Mouse (Mus musculus): ENCODE data around the gene Prkaca. TPM values are rescaled to one million over a fixed set of nuclear protein-coding genes. Genes with fewer than 3 reads are reported as not detected.

Prkaca gene
- polyA plus RNA-seq (2012; rRNA removed): 161 and 176 TPM in 2 replicates

DNA sequence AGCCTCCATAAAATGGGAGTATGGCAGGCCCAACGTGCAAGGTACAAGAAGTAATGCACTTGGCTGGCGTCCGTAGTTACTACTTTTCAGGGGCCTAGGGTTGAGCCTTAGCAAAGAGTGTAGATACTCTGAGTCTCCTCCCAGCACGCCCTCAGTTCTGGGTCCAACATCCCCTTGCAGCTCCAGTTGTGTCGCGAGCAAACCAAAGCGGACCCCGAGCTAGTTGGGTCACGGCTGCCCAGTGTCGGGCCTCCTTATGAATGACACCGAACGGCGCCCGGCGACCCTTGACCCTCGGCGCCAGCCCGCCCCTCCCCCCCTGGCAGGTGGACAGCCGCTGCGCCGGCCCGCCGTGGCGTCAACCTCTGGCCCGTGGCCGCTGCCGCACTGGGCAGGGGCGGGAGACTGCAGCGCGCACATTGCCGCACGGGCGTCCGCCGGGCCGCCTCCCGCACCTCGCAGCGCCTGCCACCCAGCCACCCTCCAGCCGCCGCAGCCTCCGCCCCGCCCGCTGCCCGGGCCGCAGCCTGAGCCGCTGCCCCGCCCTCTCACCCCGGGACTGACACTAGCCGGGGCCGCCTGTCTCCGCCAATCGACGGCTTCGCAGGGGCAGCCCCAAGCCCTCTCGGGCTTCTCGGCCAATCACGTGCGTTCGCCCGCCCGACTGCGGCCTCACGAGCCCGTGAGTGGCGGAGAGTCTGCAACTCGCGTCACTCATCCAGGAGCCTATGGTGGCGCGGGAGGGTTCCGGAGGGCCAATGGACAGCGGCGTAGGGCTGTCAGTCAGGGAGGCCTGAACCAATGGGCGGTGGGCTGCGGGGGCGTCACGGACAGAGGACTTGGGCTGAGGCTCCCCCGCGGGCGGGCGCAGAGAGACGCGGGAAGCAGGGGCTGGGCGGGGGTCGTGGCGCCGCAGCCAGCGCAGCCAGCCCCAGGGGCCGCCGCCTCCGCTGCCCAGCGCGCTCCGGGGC, at the start of gene Prkaca:
Gene Prkaca, plus strand, starts transcription at position 844 of the 971 bp plus-strand sequence.
- peak; percentile 99 for DNase-seq (ENCODE audit: extremely low spot score in 1 of 2, low spot score in 1 of 2)

DNA sequence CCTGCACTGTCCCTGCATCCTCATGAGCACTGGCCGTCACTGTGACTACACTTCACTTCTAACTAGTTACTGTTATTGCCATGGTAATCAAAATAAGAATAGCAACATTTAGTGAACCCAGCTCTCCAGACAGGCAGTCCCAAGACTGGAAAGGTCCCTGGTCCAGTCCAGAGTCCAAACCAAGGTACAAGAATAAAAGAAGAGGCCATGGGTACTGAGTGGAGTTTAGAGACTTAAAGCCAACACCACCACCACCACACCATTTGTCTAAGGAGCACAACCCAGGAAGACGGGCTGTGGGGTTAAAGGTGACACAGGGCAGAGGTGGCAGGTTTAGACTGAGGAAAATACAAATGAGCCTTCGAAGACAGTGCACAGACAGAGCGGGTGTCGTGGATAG, 48.2 kb upstream of the Prkaca start:
- DNase-seq (ENCODE audit: extremely low spot score in 1 of 2, low spot score in 1 of 2): no peak

GRCm38 (mm10) chr8:83926266-83926665, 46.5 kb upstream of the Prkaca start:
- DNase-seq (ENCODE audit: extremely low spot score in 1 of 2, low spot score in 1 of 2): no peak

DNA sequence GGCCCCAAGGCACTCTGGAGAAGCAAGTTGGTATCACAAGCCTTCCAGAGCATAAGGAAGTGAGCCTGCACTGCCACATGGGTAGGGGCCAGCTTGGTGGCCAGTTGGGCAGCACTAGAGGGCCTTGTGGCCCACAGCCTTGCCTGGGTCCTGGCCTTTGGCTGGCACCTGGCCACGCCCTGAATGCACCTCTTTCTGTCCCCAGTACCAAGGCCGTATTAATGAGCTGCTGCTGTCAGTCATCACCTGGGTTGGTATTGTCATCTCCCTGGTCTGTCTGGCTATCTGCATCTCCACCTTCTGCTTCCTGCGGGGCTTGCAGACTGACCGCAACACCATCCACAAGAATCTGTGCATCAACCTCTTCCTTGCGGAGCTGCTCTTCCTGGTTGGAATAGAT, 38.6 kb upstream of the Prkaca start:
- DNase-seq (ENCODE audit: extremely low spot score in 1 of 2, low spot score in 1 of 2): no peak

DNA sequence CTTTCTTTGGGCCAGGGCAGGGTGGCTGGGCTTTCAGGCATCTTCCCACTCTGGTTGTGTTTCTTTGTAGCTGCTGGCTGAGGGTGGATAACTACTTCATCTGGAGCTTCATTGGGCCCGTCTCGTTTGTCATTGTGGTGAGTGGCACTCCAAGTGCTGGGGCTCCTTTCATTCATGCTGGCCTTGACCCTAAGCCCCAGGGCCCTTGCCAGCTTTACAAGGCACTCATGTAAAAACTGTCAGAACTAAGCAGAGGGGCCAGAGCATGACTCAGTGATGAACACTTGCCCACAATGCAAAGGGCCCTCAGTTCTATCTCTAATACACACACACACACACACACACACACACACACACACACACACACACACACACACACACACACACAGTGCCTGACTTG, 37.8 kb upstream of the Prkaca start:
- no peak for DNase-seq (ENCODE audit: extremely low spot score in 1 of 2, low spot score in 1 of 2)

GRCm38 (mm10) chr8:83935435-83935834, 37.4 kb upstream of the Prkaca start:
- no peak for DNase-seq (ENCODE audit: extremely low spot score in 1 of 2, low spot score in 1 of 2)

- DNase-seq (ENCODE audit: extremely low spot score in 1 of 2, low spot score in 1 of 2): no peak
These were observed 35.1 kb upstream of the Prkaca start for GRCm38 (mm10) chr8:83937645-83938044.

DNA sequence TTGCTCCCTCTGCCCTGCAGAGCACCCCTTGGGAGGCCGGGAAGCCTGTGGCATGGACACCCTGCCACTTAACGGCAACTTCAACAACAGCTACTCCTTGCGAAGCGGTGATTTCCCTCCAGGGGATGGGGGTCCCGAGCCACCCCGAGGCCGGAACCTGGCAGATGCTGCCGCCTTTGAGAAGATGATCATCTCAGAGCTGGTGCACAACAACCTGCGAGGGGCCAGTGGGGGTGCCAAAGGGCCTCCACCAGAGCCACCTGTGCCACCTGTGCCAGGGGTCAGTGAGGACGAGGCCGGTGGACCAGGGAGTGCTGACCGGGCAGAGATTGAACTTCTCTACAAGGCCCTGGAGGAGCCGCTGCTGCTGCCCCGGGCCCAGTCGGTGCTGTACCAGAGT, 34.5 kb upstream of the Prkaca start:
- no peak for DNase-seq (ENCODE audit: extremely low spot score in 1 of 2, low spot score in 1 of 2)

DNA sequence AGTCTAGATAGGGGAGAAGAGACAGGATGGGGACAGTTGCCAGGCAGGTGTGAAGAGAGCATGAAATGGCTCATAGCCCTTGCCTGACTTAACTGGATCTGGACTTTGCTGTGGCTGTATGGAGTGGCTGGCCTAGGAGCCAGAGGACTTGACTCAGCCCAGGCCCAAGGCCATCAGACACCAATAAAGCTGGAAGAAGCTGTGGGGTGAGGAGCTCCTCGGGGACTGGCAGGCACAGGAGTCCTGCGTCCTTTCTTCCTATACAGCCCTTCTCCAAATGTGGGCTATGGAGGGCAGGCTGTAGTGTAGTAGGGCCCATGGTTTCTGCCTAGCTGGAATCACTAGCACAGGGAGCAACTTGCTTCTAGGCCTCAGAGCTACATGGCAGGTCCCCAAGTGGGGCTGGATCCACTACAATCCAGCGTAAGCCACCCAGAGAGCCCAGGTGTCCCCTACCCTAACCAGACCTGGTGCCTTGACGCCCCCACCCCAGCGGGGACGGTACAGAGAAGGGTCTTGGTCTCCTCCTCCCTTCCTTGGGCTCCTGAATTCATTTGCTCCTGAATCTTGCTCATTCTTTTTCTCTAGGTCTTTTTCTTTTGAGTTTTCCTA, 31.6 kb upstream of the Prkaca start:
- DNase-seq (ENCODE audit: extremely low spot score in 1 of 2, low spot score in 1 of 2): no peak

DNA sequence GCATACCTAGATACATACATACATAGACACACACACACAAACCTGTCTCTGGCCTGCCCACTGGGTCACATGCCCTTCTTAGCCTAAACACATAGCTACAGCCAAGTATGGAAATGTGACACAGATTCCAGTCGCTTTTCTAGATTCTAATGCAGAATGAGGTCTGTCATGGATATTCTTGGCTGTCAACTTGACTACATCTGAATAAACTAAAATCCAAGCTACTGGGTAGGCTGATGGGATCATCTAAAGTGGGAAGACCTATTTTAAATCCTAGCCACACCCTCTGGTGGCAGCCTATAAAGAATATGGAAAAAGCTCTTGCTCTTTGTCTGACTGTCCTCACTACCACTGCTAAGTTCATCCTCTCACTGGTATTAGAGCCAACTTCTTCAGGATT, 30.3 kb upstream of the Prkaca start:
- DNase-seq (ENCODE audit: extremely low spot score in 1 of 2, low spot score in 1 of 2): peak in 1 of 2 experiments; percentile 34

GRCm38 (mm10) chr8:83945540-83945939, 27.3 kb upstream of the Prkaca start:
- no peak for DNase-seq (ENCODE audit: extremely low spot score in 1 of 2, low spot score in 1 of 2)

DNA sequence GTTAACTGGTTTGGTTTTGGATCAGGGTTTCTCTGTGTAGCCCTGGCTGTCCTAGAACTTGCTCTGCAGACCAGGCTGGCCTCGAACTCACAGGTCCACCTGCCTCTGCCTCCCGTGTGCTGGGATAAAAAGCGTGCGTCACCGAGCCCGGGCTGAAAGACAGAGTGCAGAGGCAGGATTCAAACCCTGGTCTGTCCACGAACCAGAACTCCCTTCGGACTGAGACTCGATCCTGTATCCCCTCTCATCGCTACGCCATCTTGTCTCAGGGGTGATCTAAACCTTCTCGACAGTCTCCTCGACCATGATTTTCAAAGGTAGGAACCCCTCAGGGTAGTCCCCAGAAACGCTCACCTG, 18.1 kb upstream of the Prkaca start:
- DNase-seq (ENCODE audit: extremely low spot score in 1 of 2, low spot score in 1 of 2): no peak

GRCm38 (mm10) chr8:83955106-83955957, 17.5 kb upstream of the Prkaca start, which contains the start of the genes Gm10644 and Asf1b:
Gene Gm10644, minus strand, starts transcription at chr8:83955205.
Gene Asf1b, plus strand, starts transcription at chr8:83955507.
- peak; percentile 99 for DNase-seq (ENCODE audit: extremely low spot score in 1 of 2, low spot score in 1 of 2)

GRCm38 (mm10) chr8:83955958-83956218, 16.9 kb upstream of the Prkaca start:
- DNase-seq (ENCODE audit: extremely low spot score in 1 of 2, low spot score in 1 of 2): no peak

GRCm38 (mm10) chr8:83956789-83957188, 16.0 kb upstream of the Prkaca start:
- DNase-seq (ENCODE audit: extremely low spot score in 1 of 2, low spot score in 1 of 2): no peak

DNA sequence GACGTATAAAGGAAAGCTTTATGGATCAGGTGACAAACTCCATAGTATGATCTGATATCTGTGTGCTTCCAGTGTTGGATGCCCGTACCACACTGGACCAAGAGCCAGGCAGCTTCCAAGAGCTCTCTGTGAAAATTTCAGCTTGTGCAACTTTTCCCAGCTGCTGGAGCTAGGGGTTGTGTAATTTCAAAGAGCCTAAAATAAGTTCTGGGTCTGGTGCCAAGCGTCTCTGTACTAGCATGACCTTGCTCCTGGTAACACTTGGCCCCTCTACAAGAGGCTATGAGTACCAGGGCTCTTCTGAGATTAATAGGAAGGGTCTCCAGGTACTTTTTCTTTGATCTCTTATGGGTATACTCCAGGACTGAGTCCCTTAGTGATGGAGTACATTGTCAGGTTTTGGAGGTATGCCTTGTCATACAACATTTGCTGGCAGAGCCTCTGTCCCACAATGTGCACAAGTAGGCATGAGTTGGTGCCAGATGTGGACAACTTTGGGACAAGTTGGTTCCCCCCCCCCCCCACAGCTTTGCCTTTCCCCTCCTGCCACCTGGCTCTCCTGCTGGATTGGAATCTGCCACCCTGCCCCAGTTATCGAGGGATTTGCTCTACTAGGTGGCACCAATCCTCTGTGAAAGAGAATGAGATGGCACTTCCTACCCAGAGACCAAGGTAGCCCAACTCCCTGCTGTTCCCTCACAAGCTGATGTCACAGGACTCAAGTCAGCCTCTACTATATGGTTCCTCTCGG, 8.6 kb upstream of the Prkaca start:
- no peak for DNase-seq (ENCODE audit: extremely low spot score in 1 of 2, low spot score in 1 of 2)

DNA sequence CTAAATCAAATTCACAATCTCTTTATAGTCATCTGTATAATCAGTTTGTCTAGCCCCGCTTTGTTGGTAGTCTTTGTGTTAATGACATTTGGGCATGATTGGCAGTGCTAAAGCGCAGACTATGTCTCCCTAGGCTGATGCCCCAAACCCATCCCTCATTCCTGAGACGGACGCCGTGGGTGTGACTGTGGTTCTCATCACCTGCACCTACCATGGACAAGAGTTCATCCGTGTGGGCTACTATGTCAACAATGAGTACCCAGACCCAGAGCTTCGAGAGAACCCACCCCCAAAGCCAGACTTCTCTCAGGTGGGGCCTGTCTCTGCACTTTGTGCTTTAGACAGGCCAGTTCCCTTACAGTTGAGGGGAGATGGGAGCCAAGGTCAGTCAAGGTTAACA, 5.1 kb upstream of the Prkaca start:
- no peak for DNase-seq (ENCODE audit: extremely low spot score in 1 of 2, low spot score in 1 of 2)

DNA sequence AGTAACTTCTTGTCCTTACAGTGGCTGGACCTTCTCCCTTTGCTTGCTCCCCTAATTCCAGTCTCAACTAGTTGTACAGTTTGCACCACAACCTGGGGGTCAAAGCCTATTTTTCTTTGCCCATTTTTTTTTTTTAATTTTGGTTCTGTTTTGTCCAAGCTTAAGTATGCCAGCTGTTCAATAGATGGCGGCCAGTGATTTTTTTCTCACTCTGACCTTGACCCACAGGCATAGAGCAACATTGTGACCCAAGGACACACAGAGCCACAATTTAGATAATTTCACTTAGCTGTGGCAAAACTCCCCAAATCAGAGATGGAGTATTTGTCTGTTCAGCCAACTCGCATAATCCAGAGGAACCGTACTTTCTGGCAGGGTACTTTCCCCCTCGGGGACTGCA, 1.7 kb upstream of the Prkaca start:
- no peak for DNase-seq (ENCODE audit: extremely low spot score in 1 of 2, low spot score in 1 of 2)

DNA sequence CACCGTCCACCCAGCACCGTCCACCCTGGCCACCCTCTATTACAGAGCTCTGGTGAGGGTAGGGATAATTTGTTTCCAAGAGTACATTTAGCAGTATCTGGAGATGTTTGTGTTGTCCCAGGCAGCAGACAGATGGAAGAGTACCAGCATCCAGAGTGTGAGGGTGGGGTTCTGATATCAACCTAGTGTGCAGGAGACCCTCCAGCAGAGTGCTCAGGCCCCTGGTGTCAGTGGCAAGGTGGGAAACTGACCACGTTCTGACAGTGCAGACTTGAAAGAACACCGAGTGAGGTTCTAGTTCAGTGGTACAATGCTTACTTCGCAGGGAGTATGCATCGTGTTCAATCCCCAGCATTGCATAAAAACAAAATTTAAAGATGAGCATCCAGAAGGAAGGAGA, 1.1 kb upstream of the Prkaca start:
- DNase-seq (ENCODE audit: extremely low spot score in 1 of 2, low spot score in 1 of 2): no peak

Measured in frontal cortex, adult 2 months (tissue).